Mouse (Mus musculus): Measurements from ENCODE around the gene Gal3st4. TPM values are rescaled to one million over a fixed set of nuclear protein-coding genes. Genes with fewer than 3 reads are reported as not detected.

Gene Gal3st4
- polyA plus RNA-seq, 1 experiment = not detected

DNA sequence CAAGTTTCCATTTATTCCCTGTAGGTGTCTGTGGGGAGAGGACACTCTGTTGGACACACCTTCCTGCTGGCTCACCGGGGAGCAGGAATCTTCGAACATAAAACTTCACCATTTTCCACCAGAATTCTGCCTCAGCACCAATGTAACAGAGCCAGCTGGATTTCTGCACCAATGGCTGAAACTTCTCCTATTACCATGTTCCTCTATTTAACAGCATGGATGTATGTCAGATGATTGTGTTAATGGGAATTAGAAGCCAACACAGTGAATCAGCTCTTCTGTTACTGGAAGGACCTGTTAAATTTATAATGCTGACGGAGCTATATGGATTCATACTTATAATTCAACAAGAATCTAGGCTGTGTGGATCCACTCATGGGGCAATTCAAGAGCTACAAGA is 43.1 kb downstream of the Gal3st4 start:
- Histone ChIP-seq H3ac (ENCODE audit: control insufficient read depth, insufficient read length) (no peak overlapping the region), H3K79me2 (ENCODE audit: control insufficient read depth, insufficient read depth) (no peaks in the 10 kb centered on the region)
- no peak for TF ChIP-seq POLR2AphosphoS2 (IDR thresholded peaks at IDR 0.05; ENCODE audit: insufficient read length, low read depth)
- TF ChIP-seq USF1 (IDR thresholded peaks at IDR 0.05; ENCODE audit: low read depth) = no peak
- TF ChIP-seq TCF12 (IDR thresholded peaks at IDR 0.05; ENCODE audit: insufficient read depth, poor library complexity, severe bottlenecking) = no peak

DNA sequence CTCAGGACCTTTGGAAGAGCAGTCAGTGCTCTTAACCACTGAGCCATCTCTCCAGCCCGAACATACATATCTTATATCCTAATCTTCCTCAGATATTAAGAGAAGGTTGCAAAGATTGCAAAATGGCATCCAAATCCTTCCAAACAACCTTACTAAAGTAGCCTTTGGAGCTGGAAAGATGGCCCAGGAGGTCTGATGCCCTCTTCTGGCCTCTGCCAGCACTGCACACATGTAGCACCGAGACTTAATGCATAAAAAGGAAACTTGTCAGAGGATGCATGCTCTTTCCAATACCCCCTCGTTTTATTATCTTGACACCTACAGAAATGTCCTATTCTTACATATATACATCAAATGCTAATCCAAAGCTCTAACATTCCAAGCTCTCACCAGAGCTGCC is 44.6 kb downstream of the Gal3st4 start:
- Histone ChIP-seq H3K36me3 (ENCODE audit: control insufficient read depth, insufficient read depth) (no peaks in the 10 kb centered on the region), H3K27me3 (ENCODE audit: control insufficient read depth, insufficient read depth, insufficient read length) (no peaks in the 10 kb centered on the region), H3ac (ENCODE audit: control insufficient read depth, insufficient read length) (no peak overlapping the region), H3K4me3 (no peak overlapping the region), H3K4me2 (ENCODE audit: low read depth) (no peak overlapping the region), H3K79me2 (ENCODE audit: control insufficient read depth, insufficient read depth) (no peaks in the 10 kb centered on the region)
- TF ChIP-seq SRF (IDR thresholded peaks at IDR 0.05; ENCODE audit: control insufficient read depth, insufficient read length, low read depth) (no peak), TCF3 (IDR thresholded peaks at IDR 0.05; ENCODE audit: insufficient read length, low read depth) (no peak), TCF12 (IDR thresholded peaks at IDR 0.05; ENCODE audit: insufficient read depth, poor library complexity, severe bottlenecking) (no peak), MYOD1 (IDR thresholded peaks at IDR 0.05; ENCODE audit: control insufficient read depth in 1 of 3, insufficient read length in 2 of 3, low read depth in 2 of 3) (no peak), E2F4 (IDR thresholded peaks at IDR 0.05; ENCODE audit: insufficient read depth) (no peak), POLR2AphosphoS2 (IDR thresholded peaks at IDR 0.05; ENCODE audit: insufficient read length, low read depth) (no peak), POLR2A (IDR thresholded peaks at IDR 0.05; ENCODE audit: insufficient read length, low read depth) (no peak), MYOG (IDR thresholded peaks at IDR 0.05; ENCODE audit: control insufficient read depth in 1 of 3, insufficient read depth in 1 of 3, insufficient read length in 2 of 3, low read depth in 2 of 3) (no peak), REST (IDR thresholded peaks at IDR 0.05; ENCODE audit: insufficient read depth, insufficient read length) (no peak), MAX (IDR thresholded peaks at IDR 0.05; ENCODE audit: low read depth) (no peak), USF1 (IDR thresholded peaks at IDR 0.05; ENCODE audit: low read depth) (no peak), CEBPB (IDR thresholded peaks at IDR 0.05; ENCODE audit: insufficient read depth, poor library complexity, severe bottlenecking) (no peak)

More for the DNA sequence above, 43.1 kb downstream of the Gal3st4 start:
- no peaks in the 10 kb centered on the region for H3K27me3 ChIP-seq (ENCODE audit: control insufficient read depth, insufficient read depth, insufficient read length)
- H3K36me3 ChIP-seq (ENCODE audit: control insufficient read depth, insufficient read depth) = no peaks in the 10 kb centered on the region
- no peak overlapping the region for H3K4me2 ChIP-seq (ENCODE audit: low read depth)
- H3K4me3 ChIP-seq = no peak overlapping the region

- TF ChIP-seq POLR2AphosphoS2 (IDR thresholded peaks at IDR 0.05; ENCODE audit: insufficient read length, low read depth) (no peak), USF1 (IDR thresholded peaks at IDR 0.05; ENCODE audit: low read depth) (no peak), SRF (IDR thresholded peaks at IDR 0.05; ENCODE audit: control insufficient read depth, insufficient read length, low read depth) (no peak), MYOD1 (IDR thresholded peaks at IDR 0.05; ENCODE audit: control insufficient read depth in 1 of 3, insufficient read length in 2 of 3, low read depth in 2 of 3) (no peak), TCF3 (IDR thresholded peaks at IDR 0.05; ENCODE audit: insufficient read length, low read depth) (no peak), CEBPB (IDR thresholded peaks at IDR 0.05; ENCODE audit: insufficient read depth, poor library complexity, severe bottlenecking) (no peak), REST (IDR thresholded peaks at IDR 0.05; ENCODE audit: insufficient read depth, insufficient read length) (no peak), TCF12 (IDR thresholded peaks at IDR 0.05; ENCODE audit: insufficient read depth, poor library complexity, severe bottlenecking) (no peak), POLR2A (IDR thresholded peaks at IDR 0.05; ENCODE audit: insufficient read length, low read depth) (no peak), MAX (IDR thresholded peaks at IDR 0.05; ENCODE audit: low read depth) (no peak), MYOG (IDR thresholded peaks at IDR 0.05; ENCODE audit: control insufficient read depth in 1 of 3, insufficient read depth in 1 of 3, insufficient read length in 2 of 3, low read depth in 2 of 3) (no peak), E2F4 (IDR thresholded peaks at IDR 0.05; ENCODE audit: insufficient read depth) (no peak)
- no peaks in the 10 kb centered on the region for H3K36me3 ChIP-seq (ENCODE audit: control insufficient read depth, insufficient read depth)
- no peaks in the 10 kb centered on the region for H3K79me2 ChIP-seq (ENCODE audit: control insufficient read depth, insufficient read depth)
- H3K4me2 ChIP-seq (ENCODE audit: low read depth) = no peak overlapping the region
- no peaks in the 10 kb centered on the region for H3K27me3 ChIP-seq (ENCODE audit: control insufficient read depth, insufficient read depth, insufficient read length)
- H3ac ChIP-seq (ENCODE audit: control insufficient read depth, insufficient read length) = no peak overlapping the region
- no peak overlapping the region for H3K4me3 ChIP-seq
These were observed 45.3 kb downstream of the Gal3st4 start for GRCm38 (mm10) chr5:138227367-138227766.

DNA sequence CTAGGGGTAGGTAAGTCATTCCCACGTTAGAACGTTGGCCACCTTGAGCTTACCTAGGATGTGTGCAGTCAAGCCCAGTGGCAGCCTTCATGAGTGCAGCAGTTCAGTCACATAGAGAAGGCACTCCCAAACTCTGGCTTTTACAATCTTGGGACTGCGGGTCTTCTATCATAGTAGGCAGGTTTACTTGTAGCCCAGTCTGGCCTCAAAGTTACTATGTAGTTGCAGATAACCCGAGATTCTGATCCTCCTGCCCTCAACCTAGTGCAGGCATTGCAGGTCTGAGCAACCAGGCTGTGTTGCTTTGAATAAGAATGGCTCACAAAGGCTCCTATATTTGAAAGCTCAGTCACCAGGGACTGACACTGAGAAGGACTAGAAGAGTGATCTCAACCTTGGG is 46.1 kb downstream of the Gal3st4 start:
- no peaks in the 10 kb centered on the region for H3K79me2 ChIP-seq (ENCODE audit: control insufficient read depth, insufficient read depth)
- no peak overlapping the region for H3K4me2 ChIP-seq (ENCODE audit: low read depth)
- no peaks in the 10 kb centered on the region for H3K27me3 ChIP-seq (ENCODE audit: control insufficient read depth, insufficient read depth, insufficient read length)
- no peak overlapping the region for H3K4me3 ChIP-seq
- no peak overlapping the region for H3ac ChIP-seq (ENCODE audit: control insufficient read depth, insufficient read length)
- TF ChIP-seq E2F4 (IDR thresholded peaks at IDR 0.05; ENCODE audit: insufficient read depth) (no peak), TCF12 (IDR thresholded peaks at IDR 0.05; ENCODE audit: insufficient read depth, poor library complexity, severe bottlenecking) (no peak), REST (IDR thresholded peaks at IDR 0.05; ENCODE audit: insufficient read depth, insufficient read length) (no peak), TCF3 (IDR thresholded peaks at IDR 0.05; ENCODE audit: insufficient read length, low read depth) (no peak), MAX (IDR thresholded peaks at IDR 0.05; ENCODE audit: low read depth) (no peak), MYOD1 (IDR thresholded peaks at IDR 0.05; ENCODE audit: control insufficient read depth in 1 of 3, insufficient read length in 2 of 3, low read depth in 2 of 3) (no peak), SRF (IDR thresholded peaks at IDR 0.05; ENCODE audit: control insufficient read depth, insufficient read length, low read depth) (no peak), POLR2A (IDR thresholded peaks at IDR 0.05; ENCODE audit: insufficient read length, low read depth) (no peak), MYOG (IDR thresholded peaks at IDR 0.05; ENCODE audit: control insufficient read depth in 1 of 3, insufficient read depth in 1 of 3, insufficient read length in 2 of 3, low read depth in 2 of 3) (no peak), CEBPB (IDR thresholded peaks at IDR 0.05; ENCODE audit: insufficient read depth, poor library complexity, severe bottlenecking) (no peak), POLR2AphosphoS2 (IDR thresholded peaks at IDR 0.05; ENCODE audit: insufficient read length, low read depth) (no peak), USF1 (IDR thresholded peaks at IDR 0.05; ENCODE audit: low read depth) (no peak)
- H3K36me3 ChIP-seq (ENCODE audit: control insufficient read depth, insufficient read depth) = no peaks in the 10 kb centered on the region

DNA sequence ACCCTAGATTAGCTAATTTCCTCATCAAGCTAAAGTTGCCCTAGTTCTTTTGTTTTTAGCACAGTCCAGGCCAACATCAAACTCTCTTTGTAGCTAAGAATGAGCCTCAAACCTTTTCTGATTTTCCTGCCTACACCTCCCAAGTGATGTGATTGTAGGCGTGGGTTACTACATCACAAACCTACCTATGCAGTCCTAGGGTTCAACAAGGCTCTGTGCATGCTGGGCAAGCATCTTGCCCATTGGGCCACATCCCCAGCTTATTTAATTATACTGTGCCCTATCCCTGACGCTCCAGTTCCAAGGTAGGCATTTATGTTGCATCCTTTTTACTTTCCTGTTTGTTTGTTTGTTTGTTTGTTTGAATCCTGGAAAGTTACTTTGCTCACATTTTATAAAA is 46.9 kb downstream of the Gal3st4 start, which contains the start of gene Nxpe5:
Nxpe5 (plus strand) TSS at position 199 of the 400 bp plus-strand sequence.
- TF ChIP-seq MYOD1 (IDR thresholded peaks at IDR 0.05; ENCODE audit: control insufficient read depth in 1 of 3, insufficient read length in 2 of 3, low read depth in 2 of 3) = no peak
- no peak for TF ChIP-seq POLR2AphosphoS2 (IDR thresholded peaks at IDR 0.05; ENCODE audit: insufficient read length, low read depth)
- no peak for TF ChIP-seq E2F4 (IDR thresholded peaks at IDR 0.05; ENCODE audit: insufficient read depth)
- TF ChIP-seq USF1 (IDR thresholded peaks at IDR 0.05; ENCODE audit: low read depth) = no peak
- no peak for TF ChIP-seq MYOG (IDR thresholded peaks at IDR 0.05; ENCODE audit: control insufficient read depth in 1 of 3, insufficient read depth in 1 of 3, insufficient read length in 2 of 3, low read depth in 2 of 3)
- no peak for TF ChIP-seq CEBPB (IDR thresholded peaks at IDR 0.05; ENCODE audit: insufficient read depth, poor library complexity, severe bottlenecking)
- TF ChIP-seq TCF3 (IDR thresholded peaks at IDR 0.05; ENCODE audit: insufficient read length, low read depth) = no peak
- TF ChIP-seq MAX (IDR thresholded peaks at IDR 0.05; ENCODE audit: low read depth) = no peak
- TF ChIP-seq SRF (IDR thresholded peaks at IDR 0.05; ENCODE audit: control insufficient read depth, insufficient read length, low read depth) = no peak
- no peak for TF ChIP-seq REST (IDR thresholded peaks at IDR 0.05; ENCODE audit: insufficient read depth, insufficient read length)
- TF ChIP-seq TCF12 (IDR thresholded peaks at IDR 0.05; ENCODE audit: insufficient read depth, poor library complexity, severe bottlenecking) = no peak
- TF ChIP-seq POLR2A (IDR thresholded peaks at IDR 0.05; ENCODE audit: insufficient read length, low read depth) = no peak
- H3K27me3 ChIP-seq (ENCODE audit: control insufficient read depth, insufficient read depth, insufficient read length) = no peaks in the 10 kb centered on the region

More for the DNA sequence above, 46.9 kb downstream of the Gal3st4 start, which contains the start of gene Nxpe5:
- H3K4me3 ChIP-seq = no peak within 1 kb of the TSS
- no peak within 1 kb of the TSS for H3ac ChIP-seq (ENCODE audit: control insufficient read depth, insufficient read length)
- no peak within 1 kb of the TSS for H3K4me2 ChIP-seq (ENCODE audit: low read depth)
- H3K79me2 ChIP-seq (ENCODE audit: control insufficient read depth, insufficient read depth) = no peaks in the 10 kb centered on the region
- H3K36me3 ChIP-seq (ENCODE audit: control insufficient read depth, insufficient read depth) = no peaks in the 10 kb centered on the region
